Mouse (Mus musculus) kidney, postnatal 0 days (tissue): ENCODE results near the gene Olfr1441. TPM values are rescaled to one million over a fixed set of nuclear protein-coding genes. Genes with fewer than 3 reads are reported as not detected.

ENCODE experiments used
- ATAC-seq: fragments of 200-750 bp; cut with Nextera tagmentation; replicated peaks from 2 replicates; pipeline ENCODE4 v1.8.0; 2017; ENCODE audit warnings: low read depth, moderate number of reproducible peaks, moderate TSS enrichment, moderate library complexity; ENCODE audit not compliant: low FRiP score
- DNase-seq: peaks from one replicate; pipeline ENCODE4 v3.0.0-alpha.2; 2016; ENCODE audit warnings: low spot score
- H3K27ac ChIP-seq: fragments of 300-500 bp; sonication (generic); 2 replicates; pipeline ENCODE4 v1.5.1; 2014; ENCODE audit warnings: mild to moderate bottlenecking
- H3K27me3 ChIP-seq: fragments of 300-500 bp; sonication (generic); 2 replicates; pipeline ENCODE4 v1.6.1; 2014; ENCODE audit warnings: low read length, mixed read lengths; ENCODE audit not compliant: insufficient read depth
- H3K36me3 ChIP-seq: fragments of 300-500 bp; sonication (generic); 2 replicates; pipeline ENCODE4 v1.6.1; 2014; ENCODE audit warnings: low read length, mixed read lengths; ENCODE audit not compliant: insufficient read depth
- H3K4me1 ChIP-seq: fragments of 300-500 bp; sonication (generic); replicated peaks from 2 replicates; pipeline ENCODE4 v1.6.1; 2014; ENCODE audit warnings: antibody characterized with exemption, low read length, mixed read lengths; ENCODE audit not compliant: insufficient read depth
- H3K4me2 ChIP-seq: fragments of 300-500 bp; sonication (generic); 2 replicates; pipeline ENCODE4 v1.6.1; 2014; ENCODE audit warnings: mild to moderate bottlenecking, low read length, moderate library complexity, mixed read lengths
- H3K4me3 ChIP-seq: fragments of 300-500 bp; sonication (generic); replicated peaks from 2 replicates; pipeline ENCODE4 v1.5.1; 2014; ENCODE audit warnings: low read depth, low read length
- H3K9ac ChIP-seq: fragments of 300-500 bp; sonication (generic); 2 replicates; pipeline ENCODE4 v1.6.1; 2014; ENCODE audit warnings: low read depth, low read length
- H3K9me3 ChIP-seq: fragments of 300-500 bp; sonication (generic); replicated peaks from 2 replicates; pipeline ENCODE4 v1.6.1; 2016; ENCODE audit warnings: low read length, inconsistent platforms, mixed read lengths
- CTCF ChIP-seq: IDR thresholded peaks from 2 replicates; pipeline ENCODE4 v1.5.1; 2016; ENCODE audit warnings: antibody characterized with exemption, low read depth, mild to moderate bottlenecking, moderate library complexity
- WGBS: fragments of 180-500 bp; shearing (Covaris S2); extraction: QIAGEN DNeasy Blood & Tissue Kit; methylation state at CpG from one replicate; pipeline ENCODE4 v1.1.7; 2014; 5-methylcytosine and 5-hydroxymethylcytosine counted together
- polyA plus RNA-seq: library from polyadenylated mRNA; unstranded; fragments of >200 nt; fragmentation: Nextera tagmentation; extraction: Ambion mirVana; gene quantifications from 2 replicates; pipeline ENCODE4 v1.2.1, GENCODE M21; 2015

The Olfr1441 gene
- not detected in 2 replicates for polyA plus RNA-seq

GRCm38 (mm10) chr19:12417361-12417760 lies at the start of gene Olfr1441:
TSS of gene Olfr1441 (plus strand) at chr19:12417433.
- Histone ChIP-seq H3K4me3 (no peak within 1 kb of the TSS), H3K4me2 (no peak within 1 kb of the TSS), H3K36me3 (no peaks in the 10 kb centered on the region), H3K27ac (no peak within 1 kb of the TSS), H3K4me1 (no peaks in the 10 kb centered on the region), H3K9me3 (no peaks in the 10 kb centered on the region), H3K9ac (no peak within 1 kb of the TSS), H3K27me3 (no peaks in the 10 kb centered on the region)
- no peak for TF ChIP-seq CTCF
- ATAC-seq = no peak
- no peak for DNase-seq

GRCm38 (mm10) chr19:12373004-12373403 lies 44.2 kb upstream of the Olfr1441 start:
- H3K36me3 ChIP-seq = no peaks in the 10 kb centered on the region
- H3K27me3 ChIP-seq = no peaks in the 10 kb centered on the region
- ATAC-seq (no peak), DNase-seq (no peak)
- no peak overlapping the region for H3K9ac ChIP-seq
- 77% methylated on average over 3 of the region's 3 CpGs for WGBS
- no peak overlapping the region for H3K4me3 ChIP-seq
- H3K4me2 ChIP-seq = no peak overlapping the region
- TF ChIP-seq CTCF = no peak
- H3K9me3 ChIP-seq = no peaks in the 10 kb centered on the region
- no peak overlapping the region for H3K27ac ChIP-seq
- H3K4me1 ChIP-seq = no peaks in the 10 kb centered on the region

GRCm38 (mm10) chr19:12374465-12375025 lies 42.7 kb upstream of the Olfr1441 start:
- no peak for ATAC-seq
- Histone ChIP-seq H3K4me3 (no peak overlapping the region), H3K4me2 (no peak overlapping the region), H3K36me3 (no peaks in the 10 kb centered on the region), H3K4me1 (no peaks in the 10 kb centered on the region), H3K9me3 (no peaks in the 10 kb centered on the region), H3K9ac (no peak overlapping the region), H3K27me3 (no peaks in the 10 kb centered on the region), H3K27ac (no peak overlapping the region)
- DNase-seq = no peak
- 60% methylated on average over 2 of the region's 2 CpGs for WGBS
- no peak for TF ChIP-seq CTCF

DNA sequence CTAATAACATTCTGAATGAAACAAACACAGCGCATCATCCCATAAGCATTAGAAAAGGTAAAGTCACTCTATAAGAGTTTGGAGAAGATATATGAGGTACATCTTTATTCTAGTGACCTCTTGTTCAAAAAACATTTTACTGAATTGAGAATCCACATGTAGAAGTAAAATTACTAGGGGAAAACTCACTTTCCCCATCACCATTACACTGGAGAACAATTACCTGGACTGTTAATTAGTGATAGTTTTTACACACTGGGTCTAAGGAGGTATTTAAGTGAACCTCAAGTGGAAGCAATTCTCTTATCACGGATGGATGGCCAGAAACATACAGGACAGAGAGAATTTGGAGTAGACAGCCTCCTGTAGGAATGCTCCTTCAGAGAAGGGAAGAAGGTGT lies 30.3 kb upstream of the Olfr1441 start, which contains the start of gene Olfr1440:
Gene Olfr1440, plus strand, starts transcription at position 301 of the 400 bp plus-strand sequence.
- no peaks in the 10 kb centered on the region for H3K36me3 ChIP-seq
- no peaks in the 10 kb centered on the region for H3K27me3 ChIP-seq
- ATAC-seq (no peak), DNase-seq (no peak)
- no peak within 1 kb of the TSS for H3K27ac ChIP-seq
- no peak within 1 kb of the TSS for H3K4me3 ChIP-seq
- WGBS = 78% methylated on average over 2 of the region's 2 CpGs
- H3K4me1 ChIP-seq = no peaks in the 10 kb centered on the region
- no peak within 1 kb of the TSS for H3K4me2 ChIP-seq
- TF ChIP-seq CTCF = no peak
- H3K9ac ChIP-seq = no peak within 1 kb of the TSS
- H3K9me3 ChIP-seq = no peaks in the 10 kb centered on the region

- H3K36me3 ChIP-seq = no peaks in the 10 kb centered on the region
- H3K27me3 ChIP-seq = no peaks in the 10 kb centered on the region
- H3K4me3 ChIP-seq = no peak overlapping the region
- no peak for TF ChIP-seq CTCF
- no peak overlapping the region for H3K27ac ChIP-seq
- no peak overlapping the region for H3K9ac ChIP-seq
- ATAC-seq (no peak), DNase-seq (no peak)
- no peaks in the 10 kb centered on the region for H3K9me3 ChIP-seq
- no peak overlapping the region for H3K4me2 ChIP-seq
- no peaks in the 10 kb centered on the region for H3K4me1 ChIP-seq
These were observed 3.5 kb upstream of the Olfr1441 start for GRCm38 (mm10) chr19:12413737-12414136.

DNA sequence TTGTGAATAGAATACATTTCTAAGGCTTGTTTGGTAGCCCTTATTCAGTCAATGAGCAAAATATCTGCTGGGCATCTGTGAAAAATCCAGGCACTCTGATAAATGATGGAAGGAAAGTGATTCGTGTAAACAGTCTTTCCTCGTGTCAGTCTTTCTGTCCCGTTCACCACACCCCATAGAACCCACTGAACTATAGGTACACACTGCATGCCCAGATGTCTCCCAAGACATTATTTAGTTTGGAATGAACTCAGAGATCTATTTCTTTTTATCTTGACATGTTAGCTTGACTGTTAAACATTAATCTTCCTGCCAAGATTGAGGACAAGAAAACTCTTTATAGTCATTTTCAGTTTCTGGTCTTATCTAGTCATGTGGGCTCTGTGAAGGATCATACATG lies 1.1 kb downstream of the Olfr1441 start:
- no peak for ATAC-seq

DNA sequence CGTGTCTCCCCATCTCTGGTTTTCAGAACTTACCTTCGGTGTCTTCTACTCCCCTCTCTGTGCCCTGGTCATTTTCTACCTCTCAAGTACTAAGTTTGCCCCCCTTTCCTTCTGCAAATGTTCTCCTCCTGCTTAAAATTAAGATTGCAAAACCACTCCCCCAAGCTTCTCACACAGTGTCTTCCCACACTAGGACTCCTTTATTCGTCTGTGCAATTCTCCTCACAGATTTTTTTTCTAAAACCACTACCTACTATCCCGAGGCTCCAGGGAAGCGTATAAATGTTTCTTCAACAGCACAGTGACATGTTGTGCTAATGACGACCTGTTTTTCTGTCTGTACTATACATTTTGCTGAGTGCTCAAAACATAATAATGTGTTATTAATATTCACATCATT lies 3.3 kb downstream of the Olfr1441 start:
- no peak for DNase-seq
- 76% methylated on average over 6 of the region's 6 CpGs for WGBS
- Histone ChIP-seq H3K9me3 (no peaks in the 10 kb centered on the region), H3K27ac (no peak overlapping the region), H3K4me1 (no peaks in the 10 kb centered on the region), H3K36me3 (no peaks in the 10 kb centered on the region), H3K9ac (no peak overlapping the region), H3K4me3 (no peak overlapping the region), H3K27me3 (no peaks in the 10 kb centered on the region), H3K4me2 (no peak overlapping the region)
- ATAC-seq = no peak
- TF ChIP-seq CTCF = no peak

More for the DNA sequence above, 1.1 kb downstream of the Olfr1441 start:
- TF ChIP-seq CTCF = no peak
- no peaks in the 10 kb centered on the region for H3K9me3 ChIP-seq
- H3K4me2 ChIP-seq = no peak overlapping the region
- WGBS = 76% methylated on average over 3 of the region's 3 CpGs
- no peak for DNase-seq
- H3K27me3 ChIP-seq = no peaks in the 10 kb centered on the region
- H3K27ac ChIP-seq = no peak overlapping the region
- no peaks in the 10 kb centered on the region for H3K4me1 ChIP-seq
- H3K9ac ChIP-seq = no peak overlapping the region
- no peak overlapping the region for H3K4me3 ChIP-seq
- no peaks in the 10 kb centered on the region for H3K36me3 ChIP-seq
